Mouse (Mus musculus) hindbrain, embryonic 15.5 days (tissue): ENCODE data around the gene Samd4b. TPM values are rescaled to one million over a fixed set of nuclear protein-coding genes. Genes with fewer than 3 reads are reported as not detected.

Experiments used
- ATAC-seq: fragments of 200-750 bp; cut with Nextera tagmentation; 2 replicates; pipeline ENCODE4 v1.8.0; 2017; ENCODE audit warnings: low read depth, moderate number of reproducible peaks, moderate TSS enrichment; ENCODE audit not compliant: low FRiP score
- H3K27ac ChIP-seq: fragments of 300-500 bp; sonication (generic); replicated peaks from 2 replicates; pipeline ENCODE4 v1.5.1; 2015; ENCODE audit warnings: mild to moderate bottlenecking, inconsistent platforms
- H3K27me3 ChIP-seq: fragments of 300-500 bp; sonication (generic); 2 replicates; pipeline ENCODE4 v1.6.1; 2015; ENCODE audit warnings: control low read depth, inconsistent platforms
- H3K36me3 ChIP-seq: fragments of 300-500 bp; sonication (generic); 2 replicates; pipeline ENCODE4 v1.6.1; 2015; ENCODE audit warnings: control low read depth, inconsistent platforms
- H3K4me1 ChIP-seq: fragments of 300-500 bp; sonication (generic); replicated peaks from 2 replicates; pipeline ENCODE4 v1.6.1; 2015; ENCODE audit warnings: control low read depth, inconsistent platforms
- H3K4me2 ChIP-seq: fragments of 300-500 bp; sonication (generic); 2 replicates; pipeline ENCODE4 v1.6.1; 2015; ENCODE audit warnings: moderate library complexity, mild to moderate bottlenecking, inconsistent platforms
- H3K4me3 ChIP-seq: fragments of 300-500 bp; sonication (generic); 2 replicates; pipeline ENCODE4 v1.5.1; 2015; ENCODE audit warnings: mild to moderate bottlenecking, inconsistent platforms
- H3K9ac ChIP-seq: fragments of 300-500 bp; sonication (generic); 2 replicates; pipeline ENCODE4 v1.6.1; 2015; ENCODE audit warnings: inconsistent platforms
- H3K9me3 ChIP-seq: fragments of 300-500 bp; sonication (generic); 2 replicates; pipeline ENCODE4 v1.6.1; 2016; ENCODE audit warnings: control low read depth, inconsistent platforms
- WGBS: fragments of 180-500 bp; shearing (Covaris S2); methylation state at CpG from one replicate; pipeline ENCODE4 v1.1.7; 2015; 5-methylcytosine and 5-hydroxymethylcytosine counted together
- polyA plus RNA-seq: library from polyadenylated mRNA; unstranded; fragments of >200 nt; fragmentation: Nextera tagmentation; extraction: Ambion mirVana; gene quantifications from 2 replicates; pipeline ENCODE4 v1.2.1, GENCODE M21; 2015

Samd4b gene
- polyA plus RNA-seq, 1 experiment from 2014 or later = 28.1 TPM

GRCm38 (mm10) chr7:28436271-28436904 lies 161.6 kb downstream of the Samd4b start:
- Histone ChIP-seq H3K4me2 (peak overlapping the region; percentile 78), H3K36me3 (no peaks in the 10 kb centered on the region), H3K27me3 (no peaks in the 10 kb centered on the region), H3K4me3 (peak overlapping the region; percentile 93), H3K9me3 (no peaks in the 10 kb centered on the region), H3K4me1 (peaks cover 42% of the 10 kb centered on the region), H3K27ac (peak overlapping the region; percentile 84), H3K9ac (peak overlapping the region; percentile 97)
- ATAC-seq = peak; percentile 99
- under 1% methylated on average over 59 of the region's 64 CpGs for WGBS

- H3K36me3 ChIP-seq = no peaks in the 10 kb centered on the region
- peak overlapping the region; percentile 73 for H3K27ac ChIP-seq
- peak overlapping the region; percentile 97 for H3K9ac ChIP-seq
- H3K4me1 ChIP-seq = peaks cover 42% of the 10 kb centered on the region
- H3K9me3 ChIP-seq = no peaks in the 10 kb centered on the region
- peak; percentile 24 for ATAC-seq
- peak overlapping the region; percentile 78 for H3K4me2 ChIP-seq
- WGBS = 0% methylated on average over 30 of the region's 70 CpGs
- H3K4me3 ChIP-seq = peak overlapping the region; percentile 93
- H3K27me3 ChIP-seq = no peaks in the 10 kb centered on the region
Observed at GRCm38 (mm10) chr7:28435660-28436259, 162.2 kb downstream of the Samd4b start.

GRCm38 (mm10) chr7:28432252-28432651 lies 165.7 kb downstream of the Samd4b start:
- WGBS = 95% methylated on average over 2 of the region's 2 CpGs
- Histone ChIP-seq H3K4me3 (no peak overlapping the region), H3K9me3 (no peaks in the 10 kb centered on the region), H3K27ac (no peak overlapping the region), H3K4me1 (peaks cover 48% of the 10 kb centered on the region), H3K4me2 (no peak overlapping the region), H3K36me3 (no peaks in the 10 kb centered on the region), H3K27me3 (no peaks in the 10 kb centered on the region), H3K9ac (no peak overlapping the region)
- no peak for ATAC-seq

GRCm38 (mm10) chr7:28430512-28430911 lies 167.4 kb downstream of the Samd4b start:
- 83% methylated on average over 1 of the region's 1 CpGs for WGBS
- Histone ChIP-seq H3K9me3 (no peaks in the 10 kb centered on the region), H3K27ac (no peak overlapping the region), H3K36me3 (no peaks in the 10 kb centered on the region), H3K4me3 (no peak overlapping the region), H3K27me3 (no peaks in the 10 kb centered on the region), H3K4me1 (peaks cover 43% of the 10 kb centered on the region), H3K4me2 (no peak overlapping the region), H3K9ac (no peak overlapping the region)
- no peak for ATAC-seq

- H3K9me3 ChIP-seq = no peaks in the 10 kb centered on the region
- no peak overlapping the region for H3K4me3 ChIP-seq
- H3K9ac ChIP-seq = no peak overlapping the region
- no peaks in the 10 kb centered on the region for H3K27me3 ChIP-seq
- H3K4me2 ChIP-seq = no peak overlapping the region
- H3K36me3 ChIP-seq = peaks cover 8% of the 10 kb centered on the region
- peaks cover 15% of the 10 kb centered on the region for H3K4me1 ChIP-seq
- no peak for ATAC-seq
- H3K27ac ChIP-seq = no peak overlapping the region
Observed at GRCm38 (mm10) chr7:28427738-28428137, 170.2 kb downstream of the Samd4b start.

GRCm38 (mm10) chr7:28423018-28423417 lies 174.9 kb downstream of the Samd4b start:
- Histone ChIP-seq H3K4me2 (no peak overlapping the region), H3K9me3 (no peaks in the 10 kb centered on the region), H3K27me3 (no peaks in the 10 kb centered on the region), H3K4me3 (no peak overlapping the region), H3K27ac (no peak overlapping the region), H3K9ac (no peak overlapping the region), H3K4me1 (peaks cover 2% of the 10 kb centered on the region; the same call in 1 of the 2 replicates), H3K36me3 (peaks cover 50% of the 10 kb centered on the region)
- 90% methylated on average over 1 of the region's 1 CpGs for WGBS
- no peak for ATAC-seq

GRCm38 (mm10) chr7:28419416-28419815 lies 178.5 kb downstream of the Samd4b start:
- no peak overlapping the region for H3K4me2 ChIP-seq

GRCm38 (mm10) chr7:28418096-28418670 lies 179.8 kb downstream of the Samd4b start:
- no peaks in the 10 kb centered on the region for H3K27me3 ChIP-seq
- no peak overlapping the region; the same call in 1 of the 2 replicates for H3K27ac ChIP-seq
- no peaks in the 10 kb centered on the region; the same call in 1 of the 2 replicates for H3K4me1 ChIP-seq
- ATAC-seq = no peak
- no peaks in the 10 kb centered on the region for H3K9me3 ChIP-seq
- peaks cover 81% of the 10 kb centered on the region for H3K36me3 ChIP-seq
- H3K9ac ChIP-seq = no peak overlapping the region
- H3K4me3 ChIP-seq = no peak overlapping the region
- no peak overlapping the region for H3K4me2 ChIP-seq
- 66% methylated on average over 8 of the region's 8 CpGs for WGBS

More at GRCm38 (mm10) chr7:28419416-28419815, 178.5 kb downstream of the Samd4b start:
- no peak overlapping the region for H3K9ac ChIP-seq
- H3K4me1 ChIP-seq = no peaks in the 10 kb centered on the region; the same call in 1 of the 2 replicates
- 97% methylated on average over 2 of the region's 2 CpGs for WGBS
- no peak overlapping the region for H3K4me3 ChIP-seq
- no peak overlapping the region for H3K27ac ChIP-seq
- peaks cover 72% of the 10 kb centered on the region for H3K36me3 ChIP-seq
- H3K9me3 ChIP-seq = no peaks in the 10 kb centered on the region
- H3K27me3 ChIP-seq = no peaks in the 10 kb centered on the region
- no peak for ATAC-seq

GRCm38 (mm10) chr7:28417368-28417767 lies 180.6 kb downstream of the Samd4b start:
- no peak for ATAC-seq
- Histone ChIP-seq H3K27ac (no peak overlapping the region), H3K9ac (no peak overlapping the region), H3K4me1 (no peaks in the 10 kb centered on the region; the same call in 1 of the 2 replicates), H3K36me3 (peaks cover 81% of the 10 kb centered on the region), H3K4me3 (no peak overlapping the region), H3K4me2 (no peak overlapping the region), H3K9me3 (no peaks in the 10 kb centered on the region), H3K27me3 (no peaks in the 10 kb centered on the region)

- Histone ChIP-seq H3K4me1 (no peaks in the 10 kb centered on the region), H3K27ac (no peak overlapping the region), H3K9ac (no peak overlapping the region), H3K4me3 (no peak overlapping the region), H3K36me3 (peaks cover 66% of the 10 kb centered on the region), H3K4me2 (no peak overlapping the region), H3K9me3 (no peaks in the 10 kb centered on the region), H3K27me3 (no peaks in the 10 kb centered on the region)
- 90% methylated on average over 4 of the region's 4 CpGs for WGBS
- ATAC-seq = no peak
Observed at GRCm38 (mm10) chr7:28412826-28413225, 185.1 kb downstream of the Samd4b start.

- ATAC-seq = no peak
- Histone ChIP-seq H3K4me1 (no peaks in the 10 kb centered on the region), H3K27me3 (no peaks in the 10 kb centered on the region), H3K9ac (no peak overlapping the region), H3K4me3 (no peak overlapping the region), H3K4me2 (no peak overlapping the region), H3K9me3 (no peaks in the 10 kb centered on the region), H3K36me3 (peaks cover 76% of the 10 kb centered on the region), H3K27ac (no peak overlapping the region)
- WGBS = 93% methylated on average over 3 of the region's 3 CpGs
Observed at GRCm38 (mm10) chr7:28410841-28411475, 187.0 kb downstream of the Samd4b start.

GRCm38 (mm10) chr7:28401942-28402341 lies 196.0 kb downstream of the Samd4b start:
- Histone ChIP-seq H3K36me3 (peaks cover 93% of the 10 kb centered on the region), H3K27ac (no peak overlapping the region), H3K9ac (no peak overlapping the region), H3K27me3 (no peaks in the 10 kb centered on the region), H3K9me3 (no peaks in the 10 kb centered on the region), H3K4me2 (no peak overlapping the region), H3K4me1 (no peaks in the 10 kb centered on the region), H3K4me3 (no peak overlapping the region)
- 92% methylated on average over 3 of the region's 3 CpGs for WGBS
- no peak for ATAC-seq
